Mouse (Mus musculus) MEL (cell line): ENCODE measurements around the gene Cemip2. TPM values are rescaled to one million over a fixed set of nuclear protein-coding genes. Genes with fewer than 3 reads are reported as not detected.
A peak's percentile ranks its signal among the peaks of the same experiment; 100 is the strongest.

Experiments
- DNase-seq: peaks from one replicate; pipeline ENCODE4 v3.0.0; 2011; ENCODE audit warnings: low read depth, low spot score
- H3K27ac ChIP-seq: 2 replicates; pipeline ENCODE4 v1.5.1; 2012; ENCODE audit warnings: low read depth, mild to moderate bottlenecking, control low read depth, low read length, moderate library complexity; ENCODE audit not compliant: control insufficient read depth
- H3K27me3 ChIP-seq, 2 experiments: fragments of 150-350 bp in 1 of 2; sonication (generic) in 1 of 2; 2 replicates each; pipeline ENCODE4 v1.6.1; 2012; ENCODE audit warnings: low read length in 2 of 2, mild to moderate bottlenecking in 2 of 2, improper control_type of control experiment in 1 of 2, moderate library complexity in 1 of 2; ENCODE audit not compliant: insufficient read depth in 2 of 2, control insufficient read depth in 1 of 2
- H3K36me3 ChIP-seq, 2 experiments: 2 replicates each; pipeline ENCODE4 v1.6.1; 2012 to 2014; ENCODE audit warnings: low read length in 2 of 2, improper control_type of control experiment in 1 of 2, inconsistent platforms in 1 of 2, mild to moderate bottlenecking in 1 of 2; ENCODE audit not compliant: insufficient read depth in 2 of 2, control insufficient read depth in 1 of 2
- H3K4me1 ChIP-seq, 2 experiments: fragments of 150-350 bp in 1 of 2; sonication (generic) in 1 of 2; 2 replicates each; pipeline ENCODE4 v1.6.1; 2012; ENCODE audit warnings: low read length in 2 of 2, improper control_type of control experiment in 1 of 2, mild to moderate bottlenecking in 1 of 2; ENCODE audit not compliant: insufficient read depth in 2 of 2, control insufficient read depth in 1 of 2
- H3K4me3 ChIP-seq, 2 experiments: fragments of 150-350 bp in 1 of 2; sonication (generic) in 1 of 2; 2 replicates each; pipeline ENCODE4 v1.5.1; 2012; ENCODE audit warnings: low read depth in 2 of 2, low read length in 2 of 2, mild to moderate bottlenecking in 2 of 2, moderate library complexity in 2 of 2, control low read depth in 1 of 2, improper control_type of control experiment in 1 of 2; ENCODE audit not compliant: control insufficient read depth in 1 of 2, insufficient read depth in 1 of 2
- H3K79me2 ChIP-seq: 2 replicates; pipeline ENCODE4 v1.6.1; 2012; ENCODE audit warnings: mild to moderate bottlenecking, low read length, moderate library complexity; ENCODE audit not compliant: control insufficient read depth, poor library complexity, insufficient read depth
- H3K9ac ChIP-seq: 2 replicates; pipeline ENCODE4 v1.6.1; 2012; ENCODE audit warnings: low read depth, mild to moderate bottlenecking, control low read depth, low read length, moderate library complexity; ENCODE audit not compliant: control insufficient read depth, poor library complexity, severe bottlenecking
- H3K9me3 ChIP-seq: fragments of 150-350 bp; sonication (generic); replicated peaks from 2 replicates; pipeline ENCODE4 v1.6.1; 2012; ENCODE audit warnings: mild to moderate bottlenecking, low read length, improper control_type of control experiment, moderate library complexity; ENCODE audit not compliant: insufficient read depth
- BHLHE40 ChIP-seq: IDR thresholded peaks from 2 replicates; pipeline ENCODE4 v1.6.1; 2012; ENCODE audit warnings: low read depth, mild to moderate bottlenecking, inconsistent platforms, low read length, improper control_type of control experiment, borderline replicate concordance
- EP300 ChIP-seq, 2 experiments: IDR thresholded peaks; 2 replicates each; pipeline ENCODE4 v1.6.1; 2011; ENCODE audit warnings: improper control_type of control experiment in 2 of 2, low read length in 2 of 2, low read depth in 1 of 2, mild to moderate bottlenecking in 1 of 2
- ETS1 ChIP-seq: IDR thresholded peaks from 2 replicates; pipeline ENCODE4 v1.6.1; 2012; ENCODE audit warnings: low read depth, mild to moderate bottlenecking, inconsistent platforms, low read length, improper control_type of control experiment, moderate library complexity
- GATA1 ChIP-seq: IDR thresholded peaks from 2 replicates; pipeline ENCODE4 v1.6.1; 2011; ENCODE audit warnings: low read depth, low read length, improper control_type of control experiment
- MAFK ChIP-seq: IDR thresholded peaks from 2 replicates; pipeline ENCODE4 v1.6.1; 2011; ENCODE audit warnings: low read depth, mild to moderate bottlenecking, low read length, improper control_type of control experiment, borderline replicate concordance
- MXI1 ChIP-seq: IDR thresholded peaks from 2 replicates; pipeline ENCODE4 v1.6.1; 2011; ENCODE audit warnings: mild to moderate bottlenecking, low read depth, low read length, improper control_type of control experiment
- NELFE ChIP-seq: IDR thresholded peaks from 2 replicates; pipeline ENCODE4 v1.6.1; 2011; ENCODE audit warnings: low read depth, low read length, improper control_type of control experiment
- POLR2AphosphoS5 ChIP-seq: IDR thresholded peaks from 2 replicates; pipeline ENCODE4 v1.6.1; 2012; ENCODE audit warnings: low read depth, borderline replicate concordance, mild to moderate bottlenecking, inconsistent platforms, low read length, moderate library complexity, mixed read lengths
- RCOR1 ChIP-seq: IDR thresholded peaks from 2 replicates; pipeline ENCODE4 v1.6.1; 2012; ENCODE audit warnings: low read depth, mild to moderate bottlenecking, inconsistent platforms, low read length, improper control_type of control experiment
- SIN3A ChIP-seq: IDR thresholded peaks from 2 replicates; pipeline ENCODE4 v1.6.1; 2012; ENCODE audit warnings: low read length, improper control_type of control experiment, inconsistent platforms
- TAL1 ChIP-seq: IDR thresholded peaks from 2 replicates; pipeline ENCODE4 v1.6.1; 2012; ENCODE audit warnings: mild to moderate bottlenecking, inconsistent platforms, low read length, moderate library complexity, mixed read lengths
- TCF12 ChIP-seq: IDR thresholded peaks from 2 replicates; pipeline ENCODE4 v1.6.1; 2014; ENCODE audit warnings: low read depth, mild to moderate bottlenecking, inconsistent platforms, low read length, improper control_type of control experiment, moderate library complexity
- ZNF384 ChIP-seq: IDR thresholded peaks from 2 replicates; pipeline ENCODE4 v1.6.1; 2012; ENCODE audit warnings: low read depth, mild to moderate bottlenecking, inconsistent platforms, low read length, improper control_type of control experiment
- polyA plus RNA-seq, 2 experiments: library from polyadenylated mRNA; stranded (reverse) in 1 of 2; unstranded in 1 of 2; fragments of >175 nt in 1 of 2; fragments of >200 nt in 1 of 2; gene quantifications; 2 replicates each; pipeline versions ENCODE4 v1.2.1 to v1.2.4; 2012; ENCODE audit warnings: low replicate concordance in 2 of 2, low read depth in 1 of 2; ENCODE audit not compliant: insufficient read length in 2 of 2, insufficient read depth in 1 of 2, missing spikeins in 1 of 2
- total RNA-seq: library from RNA; depleted of rRNA; stranded (reverse); fragments of 300-350 nt; gene quantifications from 2 replicates; pipeline ENCODE4 v1.2.3, GENCODE M21; 2012

The Cemip2 gene
- total and polyA plus RNA-seq, 3 experiments = 5.0 to 5.9 TPM; not detected in 1

GRCm38 (mm10) chr19:21855421-21856128 lies 77.4 kb downstream of the Cemip2 start:
- DNase-seq = peak; percentile 74
- Histone ChIP-seq H3K27ac (peak overlapping the region; percentile 79), H3K9me3 (no peaks in the 10 kb centered on the region), H3K4me3 (peak overlapping the region; percentile 37), H3K36me3 (peaks cover 0 to 9% of the 10 kb centered on the region in 2 experiments; a peak in 3 of 4 replicates), H3K27me3 (no peaks in the 10 kb centered on the region), H3K79me2 (no peaks in the 10 kb centered on the region), H3K9ac (0 out of 2 replicates have a peak overlapping the region, but pooled peaks have one; percentile 9), H3K4me1 (peaks cover 0 to 12% of the 10 kb centered on the region in 2 experiments; a peak in 3 of 4 replicates)
- TF ChIP-seq BHLHE40 (no peak), TAL1 (no peak; the same call in 1 of the 2 replicates), RCOR1 (peak; percentile 47; the same call in 1 of the 2 replicates), SIN3A (peak; percentile 35; the same call in 1 of the 2 replicates), NELFE (no peak), TCF12 (peak; percentile 72), MAFK (no peak), ZNF384 (peak; percentile 88), MXI1 (peak; percentile 33; the same call in 1 of the 2 replicates), GATA1 (peak; percentile 39), ETS1 (peak; percentile 75; the same call in 1 of the 2 replicates), EP300 (IDR thresholded peaks at IDR 0.05; ENCODE audit: low read depth in 1 of 2, low read length in 2 of 2) (peak; percentile 23 to 49; a peak in 3 of 4 replicates)

GRCm38 (mm10) chr19:21858846-21859521 lies 80.8 kb downstream of the Cemip2 start:
- H3K4me1 ChIP-seq = peaks cover 16 to 28% of the 10 kb centered on the region in 2 experiments
- DNase-seq = no peak
- H3K9me3 ChIP-seq = no peaks in the 10 kb centered on the region
- H3K79me2 ChIP-seq = no peaks in the 10 kb centered on the region
- H3K27ac ChIP-seq = no peak overlapping the region
- TF ChIP-seq TCF12 = no peak
- TF ChIP-seq POLR2AphosphoS5 = no peak
- no peak for TF ChIP-seq MAFK
- no peak for TF ChIP-seq RCOR1
- no peak for TF ChIP-seq ZNF384
- TF ChIP-seq, all 39 proteins: peak for 0
- no peak overlapping the region for H3K4me3 ChIP-seq
- no peak overlapping the region for H3K9ac ChIP-seq
- H3K27me3 ChIP-seq = no peaks in the 10 kb centered on the region
- peaks cover 0 to 28% of the 10 kb centered on the region in 2 experiments; a peak in 3 of 4 replicates for H3K36me3 ChIP-seq
